Mouse (Mus musculus) hindbrain, embryonic 10.5 days (tissue): ENCODE measurements around the gene Uck2. TPM values are rescaled to one million over a fixed set of nuclear protein-coding genes. Genes with fewer than 3 reads are reported as not detected.

ENCODE experiments used
- DNase-seq: peaks from one replicate; pipeline ENCODE4 v3.0.0-alpha.2; 2017; ENCODE audit warnings: low spot score
- H3K27ac ChIP-seq: fragments of 300-500 bp; sonication (generic); 2 replicates; pipeline ENCODE4 v1.5.1; 2016; ENCODE audit warnings: mild to moderate bottlenecking, moderate library complexity
- H3K27me3 ChIP-seq: fragments of 300-500 bp; sonication (generic); 2 replicates; pipeline ENCODE4 v1.6.1; 2016; ENCODE audit warnings: mild to moderate bottlenecking; ENCODE audit not compliant: poor library complexity, insufficient read depth, severe bottlenecking
- H3K36me3 ChIP-seq: fragments of 300-500 bp; sonication (generic); 2 replicates; pipeline ENCODE4 v1.6.1; 2016; ENCODE audit warnings: mild to moderate bottlenecking, moderate library complexity
- H3K4me1 ChIP-seq: fragments of 300-500 bp; sonication (generic); replicated peaks from 2 replicates; pipeline ENCODE4 v1.6.1; 2016; ENCODE audit warnings: mild to moderate bottlenecking
- H3K4me3 ChIP-seq: fragments of 300-500 bp; sonication (generic); 2 replicates; pipeline ENCODE4 v1.5.1; 2016; ENCODE audit warnings: mild to moderate bottlenecking, moderate library complexity
- H3K9me3 ChIP-seq: fragments of 300-500 bp; sonication (generic); 2 replicates; pipeline ENCODE4 v1.6.1; 2016; ENCODE audit warnings: mild to moderate bottlenecking, moderate library complexity
- WGBS: fragments of 180-500 bp; shearing (Covaris S2); methylation state at CpG from one replicate; pipeline ENCODE4 v1.1.7; 2016; 5-methylcytosine and 5-hydroxymethylcytosine counted together
- polyA plus RNA-seq: library from polyadenylated mRNA; unstranded; fragments of >200 nt; fragmentation: Nextera tagmentation; extraction: Ambion mirVana; gene quantifications from 2 replicates; pipeline ENCODE4 v1.2.1, GENCODE M21; 2016

The Uck2 gene
- polyA plus RNA-seq, 1 experiment from 2014 or later, result 113 TPM

- Histone ChIP-seq H3K4me1 (peaks cover 8% of the 10 kb centered on the region), H3K4me3 (no peak overlapping the region), H3K9me3 (no peaks in the 10 kb centered on the region), H3K27me3 (no peaks in the 10 kb centered on the region), H3K27ac (no peak overlapping the region), H3K36me3 (no peaks in the 10 kb centered on the region)
- DNase-seq, result no peak
- 88% methylated on average over 1 of the region's 1 CpGs for WGBS
Measured at GRCm38 (mm10) chr1:167212710-167213109, 72.4 kb downstream of the Uck2 start.

GRCm38 (mm10) chr1:167211979-167212614, 73.0 kb downstream of the Uck2 start:
- WGBS, result 29% methylated on average over 7 of the region's 7 CpGs
- DNase-seq, result peak; percentile 70

GRCm38 (mm10) chr1:167208816-167209215, 76.3 kb downstream of the Uck2 start:
- no peaks in the 10 kb centered on the region for H3K9me3 ChIP-seq
- no peak for DNase-seq
- peak overlapping the region; percentile 25; the same call in 1 of the 2 replicates for H3K27ac ChIP-seq
- H3K4me3 ChIP-seq, result no peak overlapping the region
- 35% methylated on average over 4 of the region's 4 CpGs for WGBS
- H3K36me3 ChIP-seq, result no peaks in the 10 kb centered on the region
- peaks cover 8% of the 10 kb centered on the region for H3K4me1 ChIP-seq
- no peaks in the 10 kb centered on the region for H3K27me3 ChIP-seq

More at GRCm38 (mm10) chr1:167211979-167212614, 73.0 kb downstream of the Uck2 start:
- H3K36me3 ChIP-seq, result no peaks in the 10 kb centered on the region
- no peak overlapping the region for H3K4me3 ChIP-seq
- no peaks in the 10 kb centered on the region for H3K9me3 ChIP-seq
- H3K4me1 ChIP-seq, result peaks cover 8% of the 10 kb centered on the region
- H3K27ac ChIP-seq, result no peak overlapping the region
- H3K27me3 ChIP-seq, result no peaks in the 10 kb centered on the region

- whole genome bisulfite sequencing, result 72% methylated on average over 8 of the region's 8 CpGs
- H3K4me1 ChIP-seq, result peaks cover 8% of the 10 kb centered on the region
- H3K36me3 ChIP-seq, result no peaks in the 10 kb centered on the region
- no peaks in the 10 kb centered on the region for H3K27me3 ChIP-seq
- H3K4me3 ChIP-seq, result no peak overlapping the region
- H3K9me3 ChIP-seq, result no peaks in the 10 kb centered on the region
- DNase-seq, result no peak
- no peak overlapping the region for H3K27ac ChIP-seq
Measured at GRCm38 (mm10) chr1:167205177-167205750, 79.9 kb downstream of the Uck2 start.

- WGBS, result 76% methylated on average over 1 of the region's 1 CpGs
- Histone ChIP-seq H3K9me3 (no peaks in the 10 kb centered on the region), H3K36me3 (no peaks in the 10 kb centered on the region), H3K4me1 (peaks cover 8% of the 10 kb centered on the region), H3K27ac (no peak overlapping the region), H3K27me3 (no peaks in the 10 kb centered on the region), H3K4me3 (no peak overlapping the region)
- no peak for DNase-seq
Measured at GRCm38 (mm10) chr1:167204421-167204820, 80.7 kb downstream of the Uck2 start.

- DNase-seq, result no peak
- H3K27me3 ChIP-seq, result no peaks in the 10 kb centered on the region
- no peaks in the 10 kb centered on the region for H3K9me3 ChIP-seq
- H3K27ac ChIP-seq, result no peak overlapping the region
- no peaks in the 10 kb centered on the region for H3K4me1 ChIP-seq
- no peaks in the 10 kb centered on the region for H3K36me3 ChIP-seq
- H3K4me3 ChIP-seq, result no peak overlapping the region
- WGBS, result 65% methylated on average over 8 of the region's 8 CpGs
Measured at GRCm38 (mm10) chr1:167194766-167195165, 90.4 kb downstream of the Uck2 start.

GRCm38 (mm10) chr1:167187791-167188190, 97.3 kb downstream of the Uck2 start:
- Histone ChIP-seq H3K4me1 (peaks cover 3% of the 10 kb centered on the region), H3K27ac (no peak overlapping the region), H3K27me3 (no peaks in the 10 kb centered on the region), H3K36me3 (no peaks in the 10 kb centered on the region), H3K9me3 (no peaks in the 10 kb centered on the region), H3K4me3 (no peak overlapping the region)
- peak; percentile 30 for DNase-seq
- 39% methylated on average over 5 of the region's 5 CpGs for WGBS

GRCm38 (mm10) chr1:167181919-167182616, 103.1 kb downstream of the Uck2 start:
- Histone ChIP-seq H3K36me3 (no peaks in the 10 kb centered on the region), H3K4me1 (peaks cover 20% of the 10 kb centered on the region), H3K27me3 (no peaks in the 10 kb centered on the region), H3K4me3 (no peak overlapping the region), H3K9me3 (no peaks in the 10 kb centered on the region), H3K27ac (peak overlapping the region; percentile 79)
- 28% methylated on average over 9 of the region's 9 CpGs for WGBS
- peak; percentile 61 for DNase-seq

Other genes starting within 250 kb of the Uck2 start
- 76.3 and 78.3 TPM in 2 replicates for gene Tmco1, start 23.1 kb upstream of the Uck2 start, polyA plus RNA-seq
- gene Aldh9a1, start 64.7 kb upstream of the Uck2 start, polyA plus RNA-seq, result 39.5 and 48.8 TPM in 2 replicates
- 74.5 and 83.9 TPM in 2 replicates for gene Mgst3, start 108.5 kb upstream of the Uck2 start, polyA plus RNA-seq
- gene Lrrc52, start 181.5 kb upstream of the Uck2 start, polyA plus RNA-seq, result not detected in 2 replicates